Mouse (Mus musculus) heart, embryonic 11.5 days (tissue): ENCODE results near the gene Rfc2. TPM values are rescaled to one million over a fixed set of nuclear protein-coding genes. Genes with fewer than 3 reads are reported as not detected.

Experiments used
- ATAC-seq: fragments of 200-750 bp; cut with Nextera tagmentation; replicated peaks from 2 replicates; pipeline ENCODE4 v1.8.0; 2017; ENCODE audit warnings: moderate library complexity; ENCODE audit not compliant: insufficient number of reproducible peaks, low FRiP score, low TSS enrichment
- H3K27ac ChIP-seq: fragments of 300-500 bp; sonication (generic); 2 replicates; pipeline ENCODE4 v1.5.1; 2014; ENCODE audit warnings: mild to moderate bottlenecking, low read depth, low read length
- H3K27me3 ChIP-seq: fragments of 300-500 bp; sonication (generic); 2 replicates; pipeline ENCODE4 v1.6.1; 2014; ENCODE audit warnings: mild to moderate bottlenecking, low read length, mixed read lengths; ENCODE audit not compliant: control insufficient read depth, insufficient read depth
- H3K36me3 ChIP-seq: fragments of 300-500 bp; sonication (generic); 2 replicates; pipeline ENCODE4 v1.6.1; 2014; ENCODE audit warnings: mild to moderate bottlenecking, low read length, moderate library complexity, mixed read lengths; ENCODE audit not compliant: control insufficient read depth, insufficient read depth
- H3K4me1 ChIP-seq: fragments of 300-500 bp; sonication (generic); 2 replicates; pipeline ENCODE4 v1.6.1; 2014; ENCODE audit warnings: low read length; ENCODE audit not compliant: control insufficient read depth, insufficient read depth
- H3K4me2 ChIP-seq: fragments of 300-500 bp; sonication (generic); 2 replicates; pipeline ENCODE4 v1.6.1; 2014; ENCODE audit warnings: mild to moderate bottlenecking, moderate library complexity
- H3K4me3 ChIP-seq: fragments of 300-500 bp; sonication (generic); 2 replicates; pipeline ENCODE4 v1.5.1; 2014; ENCODE audit warnings: low read depth, low read length
- H3K9ac ChIP-seq: fragments of 300-500 bp; sonication (generic); 2 replicates; pipeline ENCODE4 v1.6.1; 2014; ENCODE audit warnings: mild to moderate bottlenecking, low read depth, low read length, moderate library complexity
- H3K9me3 ChIP-seq: fragments of 300-500 bp; sonication (generic); replicated peaks from 2 replicates; pipeline ENCODE4 v1.6.1; 2016; ENCODE audit warnings: low read length; ENCODE audit not compliant: control insufficient read depth
- WGBS: fragments of 180-500 bp; shearing (Covaris S2); extraction: QIAGEN DNeasy Blood & Tissue Kit; methylation state at CpG from one replicate; pipeline ENCODE4 v1.1.7; 2014; ENCODE audit not compliant: insufficient replicate concordance; 5-methylcytosine and 5-hydroxymethylcytosine counted together
- microRNA-seq: library from miRNA; unstranded; fragments of <30 nt; microRNA quantifications from one replicate; pipeline ENCODE4, GENCODE M21; 2016; ENCODE audit warnings: borderline number of aligned reads
- polyA plus RNA-seq: library from polyadenylated mRNA; unstranded; fragments of >200 nt; fragmentation: Nextera tagmentation; extraction: Ambion mirVana; gene quantifications from 2 replicates; pipeline ENCODE4 v1.2.1, GENCODE M21; 2014

Gene Rfc2
- polyA plus RNA-seq, 1 experiment from 2014 or later, result 234 TPM

GRCm38 (mm10) chr5:134650926-134651325 lies 69.8 kb downstream of the Rfc2 start:
- Histone ChIP-seq H3K27ac (no peak overlapping the region), H3K9ac (no peak overlapping the region), H3K4me2 (no peak overlapping the region), H3K4me1 (no peaks in the 10 kb centered on the region), H3K9me3 (no peaks in the 10 kb centered on the region), H3K36me3 (no peaks in the 10 kb centered on the region; the same call in 1 of the 2 replicates), H3K4me3 (no peak overlapping the region), H3K27me3 (no peaks in the 10 kb centered on the region)
- 33% methylated on average over 4 of the region's 5 CpGs for WGBS
- ATAC-seq, result no peak

Small RNA genes within 50 kb of the gene (microRNA-seq; reads per million reads assigned to microRNA genes)
- not detected for gene Mir7228

Other genes with a start within 250 kb of the Rfc2 start
- 49.0 and 55.7 TPM in 2 replicates for gene Gtf2ird1, start 124.7 kb upstream of the Rfc2 start, polyA plus RNA-seq
- gene Clip2, start 28.9 kb upstream of the Rfc2 start, polyA plus RNA-seq, result 1.7 and 2.2 TPM in 2 replicates
- not detected in 2 replicates for gene Syna, start 21.2 kb upstream of the Rfc2 start, polyA plus RNA-seq
- gene Lat2, start 33.7 kb downstream of the Rfc2 start, polyA plus RNA-seq, result 1.9 and 3.5 TPM in 2 replicates
- gene Eif4h, start 58.1 kb downstream of the Rfc2 start, polyA plus RNA-seq, result 344 and 355 TPM in 2 replicates
- gene Limk1, start 107.2 kb downstream of the Rfc2 start, polyA plus RNA-seq, result 2.6 and 3.3 TPM in 2 replicates
- 24.3 and 27.7 TPM in 2 replicates for gene Eln, start 166.0 kb downstream of the Rfc2 start, polyA plus RNA-seq